Mouse (Mus musculus): ENCODE measurements around the gene Meis2. TPM values are rescaled to one million over a fixed set of nuclear protein-coding genes. Genes with fewer than 3 reads are reported as not detected.

The Meis2 gene
- total and polyA plus RNA-seq, 3 experiments = 3.1 to 9.8 TPM; not detected in 1

- no peaks in the 10 kb centered on the region for H3K9me3 ChIP-seq (replicated peaks; ENCODE audit: insufficient read depth, low read length)
- H3K79me2 ChIP-seq (ENCODE audit: control insufficient read depth, insufficient read depth, low read length, poor library complexity) = no peaks in the 10 kb centered on the region
- H3K27ac ChIP-seq (ENCODE audit: control insufficient read depth, low read depth, low read length) = no peak overlapping the region
- H3K36me3 ChIP-seq (ENCODE audit: control insufficient read depth in 1 of 2, insufficient read depth in 2 of 2, low read length in 2 of 2) = no peaks in the 10 kb centered on the region
- no peak overlapping the region for H3K9ac ChIP-seq (ENCODE audit: control insufficient read depth, low read depth, low read length, poor library complexity, severe bottlenecking)
- TF ChIP-seq MYB (IDR thresholded peaks at IDR 0.05; ENCODE audit: low read depth, low read length) = no peak
- TF ChIP-seq USF2 (IDR thresholded peaks at IDR 0.05; ENCODE audit: borderline replicate concordance in 1 of 2, insufficient read depth in 1 of 2, low read depth in 1 of 2, low read length in 2 of 2) = no peak
- no peak for TF ChIP-seq MAX (IDR thresholded peaks at IDR 0.05; ENCODE audit: low read length)
- no peak for TF ChIP-seq ZNF384 (IDR thresholded peaks at IDR 0.05; ENCODE audit: low read depth, low read length)
- TF ChIP-seq MAZ (IDR thresholded peaks at IDR 0.05; ENCODE audit: low read depth, low read length) = no peak
- TF ChIP-seq ELF1 (IDR thresholded peaks at IDR 0.05; ENCODE audit: low read depth, low read length) = no peak
- TF ChIP-seq CTCF (IDR thresholded peaks at IDR 0.05 in 2 of 3, conservative IDR thresholded peaks at IDR 0.05 in 1 of 3; ENCODE audit: control insufficient read depth in 1 of 3, insufficient read depth in 1 of 3, low read depth in 2 of 3, low read length in 3 of 3, poor library complexity in 1 of 3, severe bottlenecking in 1 of 3) = no peak
- no peak for TF ChIP-seq E2F4 (IDR thresholded peaks at IDR 0.05; ENCODE audit: borderline replicate concordance, low read depth, low read length)
- no peak for TF ChIP-seq GATA1 (IDR thresholded peaks at IDR 0.05; ENCODE audit: low read depth, low read length)
- no peak for TF ChIP-seq BHLHE40 (IDR thresholded peaks at IDR 0.05; ENCODE audit: borderline replicate concordance, low read depth, low read length)
- TF ChIP-seq SIN3A (IDR thresholded peaks at IDR 0.05; ENCODE audit: low read length) = no peak
- no peak overlapping the region for H3K4me3 ChIP-seq (ENCODE audit: control insufficient read depth in 1 of 2, insufficient read depth in 1 of 2, low read depth in 2 of 2, low read length in 2 of 2)
- H3K4me1 ChIP-seq (ENCODE audit: control insufficient read depth in 1 of 2, insufficient read depth in 2 of 2, low read length in 2 of 2) = no peaks in the 10 kb centered on the region
- H3K27me3 ChIP-seq (ENCODE audit: control insufficient read depth in 1 of 2, insufficient read depth in 2 of 2, low read length in 2 of 2) = no peaks in the 10 kb centered on the region
- DNase-seq (ENCODE audit: low read depth, low spot score) = no peak
Measured at GRCm38 (mm10) chr2:115897559-115897958, 168.1 kb downstream of the Meis2 start.

GRCm38 (mm10) chr2:115897001-115897400 lies 168.6 kb downstream of the Meis2 start:
- no peak for DNase-seq (ENCODE audit: low read depth, low spot score)
- no peaks in the 10 kb centered on the region for H3K79me2 ChIP-seq (ENCODE audit: control insufficient read depth, insufficient read depth, low read length, poor library complexity)
- no peaks in the 10 kb centered on the region for H3K36me3 ChIP-seq (ENCODE audit: control insufficient read depth in 1 of 2, insufficient read depth in 2 of 2, low read length in 2 of 2)
- TF ChIP-seq MYC (IDR thresholded peaks at IDR 0.05; ENCODE audit: low read depth, low read length) (no peak), MAX (IDR thresholded peaks at IDR 0.05; ENCODE audit: low read length) (no peak), TAL1 (IDR thresholded peaks at IDR 0.05; ENCODE audit: low read length) (no peak), GATA1 (IDR thresholded peaks at IDR 0.05; ENCODE audit: low read depth, low read length) (no peak), CHD2 (IDR thresholded peaks at IDR 0.05; ENCODE audit: low read length) (no peak)
- H3K4me1 ChIP-seq (ENCODE audit: control insufficient read depth in 1 of 2, insufficient read depth in 2 of 2, low read length in 2 of 2) = no peaks in the 10 kb centered on the region
- H3K9me3 ChIP-seq (replicated peaks; ENCODE audit: insufficient read depth, low read length) = no peaks in the 10 kb centered on the region
- H3K9ac ChIP-seq (ENCODE audit: control insufficient read depth, low read depth, low read length, poor library complexity, severe bottlenecking) = no peak overlapping the region
- H3K4me3 ChIP-seq (ENCODE audit: control insufficient read depth in 1 of 2, insufficient read depth in 1 of 2, low read depth in 2 of 2, low read length in 2 of 2) = no peak overlapping the region
- no peaks in the 10 kb centered on the region for H3K27me3 ChIP-seq (ENCODE audit: control insufficient read depth in 1 of 2, insufficient read depth in 2 of 2, low read length in 2 of 2)
- no peak overlapping the region for H3K27ac ChIP-seq (ENCODE audit: control insufficient read depth, low read depth, low read length)

GRCm38 (mm10) chr2:115895717-115896116 lies 169.9 kb downstream of the Meis2 start:
- Histone ChIP-seq H3K9me3 (replicated peaks; ENCODE audit: insufficient read depth, low read length) (no peaks in the 10 kb centered on the region), H3K79me2 (ENCODE audit: control insufficient read depth, insufficient read depth, low read length, poor library complexity) (no peaks in the 10 kb centered on the region), H3K4me3 (ENCODE audit: control insufficient read depth in 1 of 2, insufficient read depth in 1 of 2, low read depth in 2 of 2, low read length in 2 of 2) (no peak overlapping the region), H3K4me1 (ENCODE audit: control insufficient read depth in 1 of 2, insufficient read depth in 2 of 2, low read length in 2 of 2) (no peaks in the 10 kb centered on the region), H3K27me3 (ENCODE audit: control insufficient read depth in 1 of 2, insufficient read depth in 2 of 2, low read length in 2 of 2) (no peaks in the 10 kb centered on the region), H3K36me3 (ENCODE audit: control insufficient read depth in 1 of 2, insufficient read depth in 2 of 2, low read length in 2 of 2) (no peaks in the 10 kb centered on the region), H3K9ac (ENCODE audit: control insufficient read depth, low read depth, low read length, poor library complexity, severe bottlenecking) (no peak overlapping the region), H3K27ac (ENCODE audit: control insufficient read depth, low read depth, low read length) (no peak overlapping the region)
- DNase-seq (ENCODE audit: low read depth, low spot score) = no peak
- no peak for TF ChIP-seq MAZ (IDR thresholded peaks at IDR 0.05; ENCODE audit: low read depth, low read length)
- no peak for TF ChIP-seq SMC3 (IDR thresholded peaks at IDR 0.05; ENCODE audit: low read depth, low read length)
- TF ChIP-seq HCFC1 (IDR thresholded peaks at IDR 0.05; ENCODE audit: low read depth, low read length) = no peak
- no peak for TF ChIP-seq MAFK (IDR thresholded peaks at IDR 0.05; ENCODE audit: borderline replicate concordance, low read depth, low read length)
- TF ChIP-seq USF2 (IDR thresholded peaks at IDR 0.05; ENCODE audit: borderline replicate concordance in 1 of 2, insufficient read depth in 1 of 2, low read depth in 1 of 2, low read length in 2 of 2) = no peak
- TF ChIP-seq E2F4 (IDR thresholded peaks at IDR 0.05; ENCODE audit: borderline replicate concordance, low read depth, low read length) = no peak
- TF ChIP-seq UBTF (IDR thresholded peaks at IDR 0.05; ENCODE audit: borderline replicate concordance, insufficient read depth, low read depth, low read length) = no peak
- TF ChIP-seq TBP (IDR thresholded peaks at IDR 0.05; ENCODE audit: low read depth, low read length) = no peak
- no peak for TF ChIP-seq USF1 (IDR thresholded peaks at IDR 0.05; ENCODE audit: low read depth, low read length)
- TF ChIP-seq TCF12 (IDR thresholded peaks at IDR 0.05; ENCODE audit: low read depth, low read length) = no peak
- no peak for TF ChIP-seq TAL1 (IDR thresholded peaks at IDR 0.05; ENCODE audit: low read length)
- TF ChIP-seq GATA1 (IDR thresholded peaks at IDR 0.05; ENCODE audit: low read depth, low read length) = no peak
- no peak for TF ChIP-seq POLR2AphosphoS5 (IDR thresholded peaks at IDR 0.05; ENCODE audit: borderline replicate concordance, low read depth, low read length)
- TF ChIP-seq MYB (IDR thresholded peaks at IDR 0.05; ENCODE audit: low read depth, low read length) = no peak

Measured in MEL (cell line).